In the genomic region with DNA sequence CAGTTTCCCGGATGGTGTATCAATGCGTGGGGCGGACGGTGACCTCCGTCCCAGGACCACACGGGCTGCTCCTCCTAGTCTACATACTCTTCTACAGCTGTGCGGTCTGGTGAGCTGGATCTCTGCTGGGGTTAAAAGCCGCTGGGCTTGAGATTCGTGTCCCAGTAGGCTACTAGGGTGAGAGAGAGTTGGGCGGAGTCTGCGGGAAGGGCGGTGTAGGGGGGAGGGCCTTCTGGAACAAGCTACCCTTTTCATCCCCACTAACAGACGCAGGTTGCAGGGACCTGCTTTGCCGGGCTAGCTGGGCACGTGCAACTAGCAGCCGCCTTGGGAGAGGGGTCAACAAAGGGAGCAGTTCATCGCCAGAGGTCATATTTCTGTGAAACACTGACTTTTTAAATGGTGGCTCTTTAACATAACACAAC, we compare ENCODE assay signal across 8 mouse cellular contexts. TPM values are rescaled to one million over a fixed set of nuclear protein-coding genes. Genes with fewer than 3 reads are reported as not detected.
DNase-seq lines count a peak whose midpoint lies in the region; ATAC-seq lines count a peak whose summit lies in the region.

A gene (minus strand): TSS at position 165 of the 425 bp plus-strand sequence.

- H3K27me3 ChIP-seq in embryonic facial prominence, embryonic 10.5 days (replicated peaks; ENCODE audit: low read depth, poor library complexity, severe bottlenecking) = peaks cover 70% of the 10 kb centered on the region
- peaks cover 19% of the 10 kb centered on the region for H3K27me3 ChIP-seq in stomach, embryonic 16.5 days (ENCODE audit: control insufficient read depth, insufficient read depth, low read length)

- H3K36me3 ChIP-seq in embryonic facial prominence, embryonic 10.5 days (replicated peaks) = no peaks in the 10 kb centered on the region
- no peaks in the 10 kb centered on the region for H3K36me3 ChIP-seq in stomach, embryonic 16.5 days (ENCODE audit: control insufficient read depth, insufficient read depth, low read length)

- DNase-seq in R1 (ENCODE audit: low read depth, low spot score) = peak; percentile 81
- peak; percentile 63 for DNase-seq in embryonic facial prominence, embryonic 10.5 days (ENCODE audit: low spot score)
- peak; percentile 29 to 36 for DNase-seq in heart, postnatal 10 days
- peak; percentile 61 to 72 for DNase-seq in kidney, postnatal 25 days
- no peak for DNase-seq in left cerebral cortex, postnatal 25 days (ENCODE audit: low spot score in 2 of 2)
- DNase-seq in gastrocnemius, postnatal 14 days = no peak

- intact Hi-C loops in heart, postnatal 10 days (cut with DNase I) = no loop called here
- intact Hi-C loops in left cerebral cortex, postnatal 25 days (cut with DNase I) = no loop called here
- intact Hi-C loops in gastrocnemius, postnatal 14 days (cut with DNase I; ENCODE audit: low total_unique reads) = no loop called here

- ATAC-seq in megakaryocyte, adult 5-6 weeks (ENCODE audit: poor library complexity, severe bottlenecking) = peak; percentile 56
- peak; percentile 62; the same call in 1 of the 2 replicates for ATAC-seq in stomach, embryonic 16.5 days (ENCODE audit: insufficient read depth, low FRiP score)

- peaks cover 16% of the 10 kb centered on the region for H3K4me1 ChIP-seq in embryonic facial prominence, embryonic 10.5 days
- H3K4me1 ChIP-seq in stomach, embryonic 16.5 days (ENCODE audit: control insufficient read depth, insufficient read depth, low read length) = peaks cover 7% of the 10 kb centered on the region

- peak within 1 kb of the TSS; percentile 60 for H3K4me2 ChIP-seq in stomach, embryonic 16.5 days (ENCODE audit: low read depth, low read length)

- peak within 1 kb of the TSS; percentile 56 for H3K9ac ChIP-seq in stomach, embryonic 16.5 days (ENCODE audit: low read length)

- WGBS in embryonic facial prominence, embryonic 10.5 days = 1% methylated on average over 17 of the region's 17 CpGs
- WGBS in stomach, embryonic 16.5 days = 1% methylated on average over 17 of the region's 17 CpGs

- peak within 1 kb of the TSS; percentile 55 for H3K4me3 ChIP-seq in embryonic facial prominence, embryonic 10.5 days
- H3K4me3 ChIP-seq in stomach, embryonic 16.5 days (replicated peaks; ENCODE audit: low read length) = peak within 1 kb of the TSS; percentile 43

- no peak within 1 kb of the TSS; the same call in 1 of the 2 replicates for H3K27ac ChIP-seq in embryonic facial prominence, embryonic 10.5 days (replicated peaks)
- H3K27ac ChIP-seq in stomach, embryonic 16.5 days (ENCODE audit: low read length) = no peak within 1 kb of the TSS

- H3K9me3 ChIP-seq in embryonic facial prominence, embryonic 10.5 days = no peaks in the 10 kb centered on the region
- no peaks in the 10 kb centered on the region for H3K9me3 ChIP-seq in stomach, embryonic 16.5 days (replicated peaks; ENCODE audit: control insufficient read depth, low read length)

RNA-seq across cellular contexts. Expression of the gene that starts here (rescaled TPM):
- 0.05 and 0.16 TPM in 2 replicates for polyA plus RNA-seq in embryonic facial prominence, embryonic 10.5 days (2016; fragmentation: Nextera tagmentation; extraction: Ambion mirVana)
- total RNA-seq in heart, postnatal 10 days (2021) = under 1 TPM; 0.17 to 0.25 TPM
- total RNA-seq in megakaryocyte, adult 5-6 weeks (2015) = not detected in 2 replicates
- total RNA-seq in megakaryocyte, adult 5-6 weeks (2017) = not detected in 2 replicates
- 0.19 and 0.40 TPM in 2 replicates for polyA plus RNA-seq in stomach, embryonic 16.5 days (2015; fragmentation: Nextera tagmentation; extraction: Ambion mirVana)
- under 1 TPM in 1 of 2 experiments, not detected in 1; 0.21 TPM for total RNA-seq in left cerebral cortex, postnatal 25 days (2021)
- under 1 TPM; 0.10 to 0.18 TPM for total RNA-seq in gastrocnemius, postnatal 14 days (2021)

Comparison
In these comparisons a context has a peak if more than half of its experiments do, and no peak if none do; other contexts are left out.
1. Peak in DNase-seq and H3K4me3 ChIP-seq in embryonic facial prominence, embryonic 10.5 days; RNA of the gene not detected or under 1 TPM.
2. Peak in DNase-seq in heart, postnatal 10 days; RNA of the gene not detected or under 1 TPM.
3. Peak in ATAC-seq in megakaryocyte, adult 5-6 weeks; RNA of the gene not detected or under 1 TPM.
4. Peak in ATAC-seq, H3K4me3 ChIP-seq, H3K9ac ChIP-seq and H3K4me2 ChIP-seq in stomach, embryonic 16.5 days; RNA of the gene not detected or under 1 TPM.
5. DNase-seq: peak in R1 (single experiment) and kidney, postnatal 25 days (2 of 2); none in left cerebral cortex, postnatal 25 days (0 of 2) and gastrocnemius, postnatal 14 days (single experiment).